Mouse (Mus musculus) cerebellum, adult 9-10 months (tissue): ENCODE results near the gene Itm2c.

Experiments
- DNase-seq: peaks from one replicate; pipeline ENCODE4 v3.0.0; 2022

The Itm2c gene

GRCm38 (mm10) chr1:85899388-85899761, 5.3 kb downstream of the Itm2c start:
- DNase-seq: peak; percentile 57

- peak; percentile 39 for DNase-seq
These were observed 6.6 kb downstream of the Itm2c start for GRCm38 (mm10) chr1:85900521-85901333.

GRCm38 (mm10) chr1:85901516-85902107, 7.5 kb downstream of the Itm2c start:
- DNase-seq: no peak

GRCm38 (mm10) chr1:85902108-85902561, 8.1 kb downstream of the Itm2c start:
- DNase-seq: peak; percentile 82

GRCm38 (mm10) chr1:85906892-85907291, 12.8 kb downstream of the Itm2c start:
- no peak for DNase-seq

- no peak for DNase-seq
These were observed 14.9 kb downstream of the Itm2c start for GRCm38 (mm10) chr1:85908754-85909590.

GRCm38 (mm10) chr1:85913078-85913755, 19.1 kb downstream of the Itm2c start:
- no peak for DNase-seq

GRCm38 (mm10) chr1:85915890-85916289, 21.8 kb downstream of the Itm2c start:
- no peak for DNase-seq

- DNase-seq: no peak
These were observed 22.9 kb downstream of the Itm2c start for GRCm38 (mm10) chr1:85916830-85917450.

- no peak for DNase-seq
These were observed 25.5 kb downstream of the Itm2c start for GRCm38 (mm10) chr1:85919621-85920020.

- peak; percentile 28 for DNase-seq
These were observed 27.6 kb downstream of the Itm2c start for GRCm38 (mm10) chr1:85921725-85922124.

GRCm38 (mm10) chr1:85922127-85922864, 28.2 kb downstream of the Itm2c start:
- DNase-seq: peak; percentile 25

GRCm38 (mm10) chr1:85922865-85923211, 28.8 kb downstream of the Itm2c start:
- no peak for DNase-seq

- DNase-seq: no peak
These were observed 31.1 kb downstream of the Itm2c start for GRCm38 (mm10) chr1:85925183-85925582.

GRCm38 (mm10) chr1:85928057-85928687, 34.1 kb downstream of the Itm2c start, which contains the start of gene 4933407L21Rik:
4933407L21Rik (plus strand) TSS chr1:85928483.
- peak; percentile 32 for DNase-seq

GRCm38 (mm10) chr1:85928688-85929065, 34.6 kb downstream of the Itm2c start:
- DNase-seq: no peak

GRCm38 (mm10) chr1:85929406-85929805, 35.3 kb downstream of the Itm2c start:
- no peak for DNase-seq

GRCm38 (mm10) chr1:85931170-85931569, 37.1 kb downstream of the Itm2c start:
- DNase-seq: no peak

GRCm38 (mm10) chr1:85933226-85933625, 39.1 kb downstream of the Itm2c start:
- DNase-seq: no peak

- no peak for DNase-seq
These were observed 39.8 kb downstream of the Itm2c start for GRCm38 (mm10) chr1:85933631-85934465.
